Mouse (Mus musculus): Measurements from ENCODE around the gene Dand5.

GRCm38 (mm10) chr8:84788896-84789295, 33.7 kb downstream of the Dand5 start:
- TF ChIP-seq POLR2A (IDR thresholded peaks at IDR 0.05; ENCODE audit: low read depth, low read length) (no peak), CTCF (IDR thresholded peaks at IDR 0.05; ENCODE audit: extremely low read depth, insufficient read length, insufficient replicate concordance, low read depth, low read length) (no peak)

Data from small intestine, adult 2 months (tissue).